Mouse (Mus musculus): ENCODE measurements around the gene Rhbdl1.

GRCm38 (mm10) chr17:25883268-25883667 is 46.2 kb upstream of the Rhbdl1 start:
- no peak for TF ChIP-seq POLR2A (IDR thresholded peaks at IDR 0.05; ENCODE audit: borderline replicate concordance, low read depth, low read length)
- no peak for TF ChIP-seq CTCF (IDR thresholded peaks at IDR 0.05; ENCODE audit: low read depth, low read length)
